Mouse (Mus musculus): ENCODE measurements around the gene Frmpd4. TPM values are rescaled to one million over a fixed set of nuclear protein-coding genes. Genes with fewer than 3 reads are reported as not detected.

Gene Frmpd4
- total RNA-seq, 2 experiments from 2014 or later = 40.4 to 42.1 TPM

Other genes with a start within 250 kb of the Frmpd4 start
- 10 to 100 TPM; 22.9 to 25.7 TPM for gene Msl3, start 96.7 kb upstream of the Frmpd4 start, total RNA-seq (2021)
- 10 to 100 TPM in 1 of 2 experiments, 1 to 10 TPM in 1; 7.6 to 10.2 TPM for gene Arhgap6, start 217.9 kb upstream of the Frmpd4 start, total RNA-seq (2021)